Mouse (Mus musculus) urinary bladder, adult 18-20 months (tissue): ENCODE data around the gene C130079G13Rik.
"Not testable (repeated sequence)": the region's sequence is repeated elsewhere in the genome, so short reads cannot be mapped to it uniquely, and the experiment has no call there.

Experiments
- DNase-seq, 2 experiments: peaks; one replicate each; pipeline ENCODE4 v3.0.0; 2022; ENCODE audit warnings: low spot score in 2 of 2, mixed read lengths in 2 of 2

The C130079G13Rik gene

GRCm38 (mm10) chr3:59924914-59925313 is at the start of gene C130079G13Rik:
TSS of gene C130079G13Rik (plus strand) at chr3:59925214.
- no peak for DNase-seq

- not testable (repeated sequence) for DNase-seq
Measured at GRCm38 (mm10) chr3:59877601-59878000, 47.4 kb upstream of the C130079G13Rik start.

- not testable (repeated sequence) for DNase-seq
Measured at GRCm38 (mm10) chr3:59879801-59880554, 45.0 kb upstream of the C130079G13Rik start.

GRCm38 (mm10) chr3:59893276-59893675 is 31.7 kb upstream of the C130079G13Rik start:
- no peak for DNase-seq

- no peak for DNase-seq
Measured at GRCm38 (mm10) chr3:59934621-59935020, 9.6 kb downstream of the C130079G13Rik start.

GRCm38 (mm10) chr3:59947294-59947950 is 22.4 kb downstream of the C130079G13Rik start:
- no peak for DNase-seq

GRCm38 (mm10) chr3:59970891-59971290 is 45.9 kb downstream of the C130079G13Rik start:
- no peak for DNase-seq

- no peak for DNase-seq
Measured at GRCm38 (mm10) chr3:59974591-59974990, 49.6 kb downstream of the C130079G13Rik start.
